Mouse (Mus musculus): ENCODE results near the gene Srbd1. TPM values are rescaled to one million over a fixed set of nuclear protein-coding genes. Genes with fewer than 3 reads are reported as not detected.
A peak's percentile ranks its signal among the peaks of the same experiment; 100 is the strongest.

The Srbd1 gene
- total RNA-seq (2014; fragmentation: Nextera tagmentation), result 26.7 and 30.1 TPM in 2 replicates
- 28.4 and 33.3 TPM in 2 replicates for total RNA-seq (2017)

DNA sequence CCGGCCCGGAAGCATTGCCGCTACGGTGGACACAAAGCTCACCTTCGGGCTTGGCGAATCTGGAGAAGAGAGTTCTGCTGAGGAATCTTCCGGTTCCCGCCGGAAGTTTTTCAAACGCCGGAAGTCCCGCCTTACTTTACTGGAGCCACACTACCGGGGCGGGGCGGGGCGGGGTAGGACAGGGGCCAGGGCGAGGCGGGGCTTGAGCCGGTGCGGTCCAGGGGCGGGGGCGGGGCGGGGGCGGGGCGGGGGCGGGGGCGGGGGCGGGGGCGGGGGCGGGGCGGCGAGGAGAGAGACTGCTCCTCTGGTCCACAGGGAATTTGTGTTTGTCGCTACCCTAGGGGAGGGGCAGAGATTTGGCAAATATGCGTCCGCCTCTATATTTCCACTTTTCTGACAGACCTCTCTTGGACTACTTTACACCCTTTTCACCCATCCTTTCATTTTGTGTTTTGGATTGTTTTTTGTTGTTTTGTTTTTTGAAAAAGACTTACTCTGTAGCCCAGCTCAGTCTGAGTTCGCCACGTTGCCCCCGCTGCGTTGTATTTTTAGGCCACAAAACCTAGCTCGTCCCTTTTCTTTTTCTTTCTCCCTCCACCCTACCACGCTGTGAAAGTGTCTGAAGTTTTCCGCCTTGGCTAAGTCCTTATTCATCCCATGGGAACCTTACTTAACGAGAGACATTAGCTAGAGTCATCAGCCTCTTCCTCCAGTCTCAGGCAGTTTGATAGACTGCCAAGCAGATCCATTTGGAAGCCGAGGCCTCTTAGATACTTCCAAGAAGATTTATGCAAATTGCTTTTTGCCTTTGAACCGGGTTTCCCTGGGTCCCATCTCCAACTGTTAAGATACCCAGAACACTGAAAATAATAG lies at the start of gene Srbd1:
Gene Srbd1 (minus strand): TSS at position 97 of the 873 bp plus-strand sequence.
- peak; percentile 94 for ATAC-seq (replicated peaks; ENCODE audit: poor library complexity, severe bottlenecking)

DNA sequence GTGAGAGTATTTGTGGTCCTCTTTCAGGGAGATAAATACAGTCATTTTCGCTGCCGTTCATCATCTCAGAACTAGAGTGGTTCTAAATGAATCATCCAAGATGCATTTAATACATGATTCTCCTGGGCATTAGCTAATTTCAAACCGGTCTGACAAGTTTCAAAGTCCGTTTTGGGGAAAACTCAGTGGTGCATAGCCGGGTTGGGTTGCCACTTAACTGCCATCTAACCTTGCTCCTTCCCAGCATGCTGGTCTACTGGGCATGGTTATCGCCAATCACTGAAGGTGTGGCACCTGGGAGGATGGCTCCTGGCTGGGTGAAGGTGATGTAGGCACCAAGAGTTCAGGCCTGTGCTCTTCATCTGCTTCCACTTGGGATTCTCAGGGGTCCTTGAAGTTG lies 49.0 kb upstream of the Srbd1 start:
- no peak for ATAC-seq (replicated peaks; ENCODE audit: poor library complexity, severe bottlenecking)

DNA sequence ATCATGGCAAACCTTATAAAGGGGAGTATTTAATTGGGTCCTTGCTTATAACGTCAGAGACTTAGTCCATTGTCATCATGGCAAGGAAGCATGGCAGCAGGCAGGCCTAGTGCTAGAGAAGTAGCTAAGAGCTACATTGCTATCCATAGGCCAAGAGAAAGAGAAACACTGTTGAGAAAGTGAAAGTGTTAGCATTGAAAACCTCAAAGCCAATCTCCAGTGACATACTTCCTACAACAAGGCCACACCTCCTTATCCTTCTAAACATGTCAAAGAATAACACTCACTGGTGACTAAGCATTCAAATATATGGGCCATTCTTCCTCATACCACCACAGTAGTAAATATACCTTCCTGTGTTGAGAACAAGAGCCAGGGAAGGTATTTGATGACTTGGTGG lies 42.8 kb upstream of the Srbd1 start:
- peak; percentile 77 for ATAC-seq (replicated peaks; ENCODE audit: poor library complexity, severe bottlenecking)

DNA sequence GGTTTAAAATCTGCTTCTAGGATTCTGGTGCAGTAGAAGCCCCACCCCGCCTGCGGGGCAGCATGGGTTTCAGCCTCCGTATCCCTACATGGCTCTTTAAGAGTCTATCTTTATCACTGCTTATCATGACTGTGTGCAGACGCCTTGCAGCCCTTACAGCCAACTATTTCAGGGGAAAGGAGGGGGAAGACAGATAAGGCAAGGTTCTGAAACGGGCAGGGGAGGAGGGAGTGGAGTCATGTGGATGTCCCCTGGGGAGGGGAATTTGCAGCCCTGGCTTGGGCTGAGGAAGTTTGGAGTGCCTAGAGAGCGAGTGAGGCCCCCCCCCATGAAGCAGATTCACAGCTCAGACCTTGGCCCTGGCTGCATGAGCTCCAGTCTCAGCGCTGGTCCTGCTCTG lies 40.6 kb upstream of the Srbd1 start:
- peak; percentile 20 for ATAC-seq (replicated peaks; ENCODE audit: poor library complexity, severe bottlenecking)

DNA sequence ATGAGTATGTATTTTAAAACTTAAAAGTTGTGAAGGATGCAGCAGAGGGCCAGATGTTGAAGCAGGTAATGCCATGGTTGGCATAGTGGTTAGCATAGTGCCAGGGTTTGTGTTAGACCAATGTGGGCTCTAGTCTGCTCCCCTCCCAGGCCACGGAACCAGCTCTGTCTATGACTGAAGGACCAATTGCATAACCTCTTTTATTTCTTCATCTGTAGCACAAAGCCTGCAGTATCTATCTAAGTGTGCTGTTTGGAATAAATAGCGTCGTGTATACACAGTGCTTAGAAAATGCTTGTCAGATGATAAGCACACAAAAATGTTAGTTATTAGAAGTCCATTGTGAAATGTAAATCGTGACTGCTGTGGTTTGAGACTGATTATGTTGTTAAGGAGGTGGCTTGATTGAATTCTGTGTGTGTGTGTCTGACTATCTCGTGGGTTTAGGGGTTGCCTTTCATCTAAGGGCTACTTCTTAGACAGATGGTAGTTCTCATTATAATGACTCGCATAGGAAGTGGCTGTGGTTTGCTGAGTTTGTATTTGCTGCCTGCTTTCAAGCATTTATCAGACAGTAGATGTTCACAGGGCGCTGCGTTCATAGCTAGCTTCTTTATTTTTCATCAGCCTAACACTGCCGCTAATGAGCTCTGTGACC lies 39.7 kb upstream of the Srbd1 start:
- ATAC-seq (replicated peaks; ENCODE audit: poor library complexity, severe bottlenecking), result peak; percentile 55

DNA sequence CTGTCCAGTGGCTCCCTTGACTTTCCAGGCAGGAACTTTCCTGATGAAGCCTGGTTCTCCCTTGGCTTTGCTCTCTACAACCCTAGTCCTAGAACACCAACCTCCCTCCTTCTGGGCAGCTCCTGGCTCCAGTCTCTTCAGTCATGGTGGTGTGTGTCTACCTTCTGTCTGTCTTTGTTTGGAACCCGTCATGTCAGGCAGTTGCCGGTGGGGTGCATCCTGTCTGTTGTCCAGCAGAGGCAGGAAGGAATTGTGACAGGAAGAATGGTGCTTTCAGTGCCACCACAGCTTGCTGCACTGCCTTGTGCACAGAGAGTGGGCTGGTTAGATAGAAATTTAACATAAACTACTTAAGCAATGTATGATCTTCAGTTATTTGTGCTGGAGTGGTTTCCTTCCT lies 38.8 kb upstream of the Srbd1 start:
- peak; percentile 23 for ATAC-seq (replicated peaks; ENCODE audit: poor library complexity, severe bottlenecking)

DNA sequence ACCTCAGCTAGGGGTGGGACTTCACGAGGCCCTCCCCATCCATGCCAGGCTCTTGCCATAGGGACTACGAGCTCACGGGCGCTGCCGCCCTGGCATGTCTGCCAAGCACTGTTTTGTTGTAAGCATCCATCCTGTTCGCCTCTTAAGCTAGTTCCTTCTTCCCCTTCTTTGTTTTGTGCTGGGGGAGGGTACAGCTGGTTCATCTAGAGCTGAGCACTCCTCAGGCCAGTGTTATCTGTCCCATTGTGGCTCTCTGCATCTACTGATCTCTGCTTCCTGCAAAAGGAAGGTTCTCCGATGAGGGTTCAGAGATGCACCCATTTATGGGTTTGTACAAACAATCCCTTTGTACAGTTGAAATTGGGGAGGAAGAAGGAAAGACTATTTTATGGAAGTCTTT lies 31.7 kb upstream of the Srbd1 start:
- ATAC-seq (replicated peaks; ENCODE audit: poor library complexity, severe bottlenecking), result peak; percentile 35; the same call in 1 of the 2 replicates

DNA sequence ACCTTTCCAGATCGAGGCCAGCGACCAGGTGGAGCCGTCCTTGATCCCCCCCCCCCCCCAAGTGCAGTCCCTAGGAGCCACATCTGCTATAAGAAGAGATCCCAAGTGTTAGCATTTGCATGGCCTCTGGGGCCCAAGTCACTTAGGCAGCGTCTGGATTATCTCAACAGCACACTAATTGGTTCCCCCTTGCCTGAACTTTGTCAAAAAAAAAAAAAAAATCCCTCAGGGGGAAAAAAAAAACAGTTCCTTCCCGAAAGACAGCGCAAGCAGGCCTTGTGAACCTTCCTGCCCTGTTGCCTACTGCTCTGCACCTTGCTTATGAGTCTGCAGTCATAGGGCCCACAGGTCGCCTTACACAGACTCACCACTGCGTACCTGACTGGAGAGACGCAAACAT lies 30.5 kb upstream of the Srbd1 start:
- ATAC-seq (replicated peaks; ENCODE audit: poor library complexity, severe bottlenecking), result no peak

DNA sequence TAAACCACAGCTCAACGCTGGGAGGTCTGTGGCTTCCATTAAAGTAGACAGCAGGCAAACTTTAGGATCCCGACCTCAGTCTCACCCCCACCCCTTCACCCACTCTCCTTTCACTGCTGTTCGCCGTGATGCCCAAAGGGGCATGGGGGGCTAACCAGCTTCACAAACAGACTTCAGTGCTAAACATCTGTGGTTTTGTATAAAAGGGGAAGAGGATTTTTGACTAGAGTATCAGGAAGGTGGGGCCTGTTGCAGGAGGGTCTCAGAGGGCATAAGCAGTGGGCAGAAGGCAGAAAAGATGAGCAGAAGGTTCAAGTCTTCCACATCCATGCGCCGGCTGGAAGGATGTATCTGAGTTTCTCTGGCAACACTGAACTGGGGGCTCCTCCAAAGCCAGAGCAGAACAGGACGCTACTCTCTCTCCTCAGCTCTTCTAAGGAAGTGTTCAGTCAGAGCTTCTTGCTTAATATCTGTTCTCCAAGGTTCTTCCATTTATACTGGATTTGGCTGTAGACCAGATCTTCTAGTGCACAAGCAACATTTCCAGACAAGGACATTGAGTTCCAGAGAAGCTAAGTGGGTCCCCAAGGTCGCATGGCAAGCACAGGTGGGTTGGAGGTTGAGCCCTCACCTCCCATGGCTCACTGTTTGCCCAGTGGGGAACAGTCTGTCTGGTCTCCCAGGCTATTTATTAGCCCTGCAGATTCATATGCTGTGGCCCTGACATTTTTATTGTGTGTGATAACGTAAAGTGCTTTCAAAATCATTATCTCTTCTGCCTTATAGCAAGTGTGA lies 25.4 kb upstream of the Srbd1 start:
- ATAC-seq (replicated peaks; ENCODE audit: poor library complexity, severe bottlenecking), result peak; percentile 40

DNA sequence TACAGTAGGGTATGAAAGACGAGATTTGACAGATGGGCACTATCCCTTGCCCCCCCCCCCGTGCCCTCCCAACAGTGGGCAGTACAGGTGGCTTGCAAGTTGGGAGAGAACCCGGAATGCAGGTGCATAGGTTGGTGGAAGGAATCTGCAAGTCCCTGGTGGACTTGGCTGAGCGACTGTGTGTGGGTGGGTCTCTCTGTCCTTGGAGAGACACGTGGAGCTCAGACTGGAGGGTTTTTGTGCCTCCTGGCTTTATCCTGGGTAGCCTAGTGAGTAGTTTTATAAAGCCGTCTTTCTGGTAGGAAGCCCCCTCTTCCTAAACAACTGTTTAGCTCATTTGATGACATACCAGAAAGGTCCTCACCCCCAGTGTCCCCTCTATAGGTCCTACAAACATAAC lies 24.1 kb upstream of the Srbd1 start:
- no peak for ATAC-seq (replicated peaks; ENCODE audit: poor library complexity, severe bottlenecking)

DNA sequence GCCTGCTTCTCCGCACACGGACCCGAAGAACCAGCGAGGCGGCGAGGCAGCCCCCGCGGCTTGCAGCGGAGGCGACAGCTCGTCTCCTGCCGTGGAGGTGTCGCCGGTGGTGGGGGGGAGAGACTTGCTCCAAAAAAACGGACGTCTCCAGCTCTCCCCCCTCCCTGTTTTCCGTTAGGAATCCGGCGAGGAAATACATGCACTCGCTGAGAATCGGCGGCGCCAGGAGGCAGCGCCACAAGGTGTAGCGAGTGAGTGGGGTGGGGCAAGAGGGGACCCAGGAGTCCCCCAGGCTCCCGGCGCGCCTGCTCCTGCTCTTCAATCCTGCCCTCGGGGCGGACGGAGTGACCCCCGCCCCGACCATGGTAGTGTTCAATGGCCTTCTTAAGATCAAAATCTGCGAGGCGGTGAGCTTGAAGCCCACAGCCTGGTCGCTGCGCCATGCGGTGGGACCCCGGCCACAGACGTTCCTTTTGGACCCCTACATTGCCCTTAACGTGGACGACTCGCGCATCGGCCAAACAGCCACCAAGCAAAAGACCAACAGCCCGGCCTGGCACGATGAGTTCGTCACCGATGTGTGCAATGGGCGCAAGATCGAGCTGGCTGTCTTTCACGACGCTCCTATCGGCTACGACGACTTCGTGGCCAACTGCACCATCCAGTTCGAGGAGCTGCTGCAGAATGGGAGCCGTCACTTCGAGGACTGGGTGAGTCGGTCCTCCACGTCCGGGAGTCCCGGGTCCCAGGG lies 23.4 kb upstream of the Srbd1 start:
- ATAC-seq (replicated peaks; ENCODE audit: poor library complexity, severe bottlenecking), result no peak

DNA sequence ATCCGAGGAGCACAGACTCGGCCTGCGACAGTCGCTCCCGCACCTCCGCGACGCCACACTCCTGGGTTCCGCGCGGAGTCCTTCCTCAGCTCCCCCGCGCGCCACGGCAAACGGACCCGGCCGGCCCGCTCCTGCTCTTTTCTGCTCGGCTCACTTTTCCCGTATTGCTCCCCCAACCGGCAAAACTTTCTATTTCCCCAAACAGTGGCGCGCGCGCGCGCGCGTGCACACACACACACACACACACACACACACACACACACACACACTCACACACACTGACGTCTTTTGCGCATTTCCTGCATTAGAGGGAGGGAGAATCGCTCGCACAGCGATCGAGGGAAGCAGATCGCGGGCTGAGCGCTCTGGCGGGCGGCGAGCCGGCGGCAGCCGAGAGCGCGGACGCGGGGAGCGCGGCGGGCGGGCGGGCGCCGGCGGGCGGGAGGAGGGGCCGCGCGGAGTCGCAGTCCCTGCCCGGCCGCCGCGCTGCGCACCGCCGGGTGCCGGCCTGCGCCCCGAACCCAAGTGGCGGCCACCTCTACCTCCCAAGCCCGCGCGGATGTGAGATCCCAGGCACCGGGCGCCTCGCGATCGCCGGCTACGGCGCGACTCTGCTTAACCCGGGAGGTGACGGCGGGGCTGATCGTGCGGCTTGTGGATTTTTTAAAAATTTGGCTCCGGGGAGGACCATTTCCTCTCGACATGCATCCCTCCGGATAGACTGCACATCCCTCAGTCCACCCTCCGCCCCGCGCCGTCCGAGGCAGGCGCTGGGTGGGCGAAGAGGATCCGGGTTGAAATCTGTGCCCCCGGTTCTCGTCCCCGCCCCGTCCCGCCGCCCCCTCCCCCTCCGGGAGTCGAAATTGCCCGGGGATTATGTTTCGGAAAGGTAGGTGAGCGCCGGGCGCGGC lies 22.6 kb upstream of the Srbd1 start, which contains the start of gene Prkce:
Gene Prkce (plus strand): TSS at position 466 of the 911 bp plus-strand sequence.
- peak; percentile 54 for ATAC-seq (replicated peaks; ENCODE audit: poor library complexity, severe bottlenecking)

DNA sequence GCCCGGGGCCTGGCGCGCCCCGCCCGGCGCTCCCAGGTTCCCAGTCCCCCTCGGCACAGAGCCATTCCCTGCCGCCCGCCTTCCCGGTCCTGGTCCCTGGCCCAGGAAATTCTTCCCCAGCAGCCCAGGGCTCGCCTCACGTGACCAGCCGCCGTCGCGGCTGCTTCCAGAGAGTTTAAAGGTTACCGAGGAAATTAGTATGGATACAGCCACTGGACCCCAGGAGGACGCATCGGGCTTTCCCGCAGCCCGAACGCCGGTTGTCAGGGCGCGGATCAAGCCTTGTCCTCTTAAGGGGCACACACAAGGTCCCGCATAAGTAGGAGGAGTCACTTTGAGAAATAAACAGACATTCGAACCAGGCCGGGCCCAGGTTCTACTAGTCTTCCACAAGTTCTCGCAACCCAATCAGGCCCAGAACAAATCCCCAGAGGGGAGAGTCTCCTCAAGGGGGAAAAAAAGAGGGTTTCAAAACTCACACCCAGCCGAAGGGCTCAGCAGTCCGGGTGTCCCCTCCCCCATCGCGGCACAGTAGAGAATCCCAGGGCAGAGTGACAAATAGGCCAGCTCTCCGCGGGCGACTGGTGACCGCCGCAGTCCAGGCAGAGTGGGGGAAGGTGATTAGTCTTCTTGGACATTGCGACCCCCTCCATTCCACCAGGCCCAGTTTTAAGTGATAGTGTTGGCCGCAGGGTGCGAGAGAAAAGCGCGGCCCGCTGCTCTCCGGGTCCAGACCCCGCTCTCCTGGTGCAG lies 21.8 kb upstream of the Srbd1 start:
- peak; percentile 6 for ATAC-seq (replicated peaks; ENCODE audit: poor library complexity, severe bottlenecking)

DNA sequence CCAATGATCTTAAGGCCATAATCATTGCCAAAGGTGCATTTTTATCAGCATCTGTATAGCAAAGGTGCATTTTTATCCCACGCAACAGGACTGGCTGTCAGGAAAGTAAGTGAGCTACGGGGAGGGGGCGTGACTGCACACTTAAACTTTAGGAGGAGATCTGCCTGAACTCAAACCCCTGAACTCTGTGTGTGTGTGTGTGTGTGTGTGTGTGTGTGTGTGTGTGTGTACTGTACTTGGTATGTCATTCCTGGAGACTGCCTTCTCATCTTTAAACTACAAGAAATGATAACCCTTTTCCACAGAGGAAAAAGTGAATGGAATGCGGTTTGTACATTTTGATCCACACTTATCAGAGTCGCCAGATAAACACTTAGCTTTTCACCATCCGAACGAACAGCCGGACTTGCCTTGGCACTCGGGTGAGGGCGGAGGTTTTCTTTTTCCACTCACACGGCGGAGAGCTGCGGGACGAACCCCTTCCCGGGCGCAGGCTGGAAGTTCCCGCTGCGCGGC lies 21.1 kb upstream of the Srbd1 start:
- ATAC-seq (replicated peaks; ENCODE audit: poor library complexity, severe bottlenecking), result no peak

DNA sequence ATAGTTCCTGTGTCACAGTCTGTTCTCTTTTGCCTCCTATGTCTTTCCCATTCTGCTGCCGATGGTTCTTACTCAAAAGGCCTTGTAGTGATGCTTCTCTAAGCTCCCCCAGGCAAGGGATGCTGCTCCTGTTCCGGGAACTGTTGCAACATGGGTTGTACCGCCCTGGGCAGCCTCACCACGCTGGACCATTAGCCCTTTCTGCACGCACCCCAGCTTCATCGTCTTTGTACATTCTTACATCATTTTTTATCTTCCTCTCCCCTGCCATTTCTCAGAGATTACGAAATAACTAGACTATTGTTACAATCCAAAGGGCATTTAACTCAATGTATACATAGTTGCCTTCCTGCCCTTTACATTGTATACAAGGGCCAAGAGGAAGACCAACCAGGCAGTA lies 19.4 kb upstream of the Srbd1 start:
- ATAC-seq (replicated peaks; ENCODE audit: poor library complexity, severe bottlenecking), result peak; percentile 57

DNA sequence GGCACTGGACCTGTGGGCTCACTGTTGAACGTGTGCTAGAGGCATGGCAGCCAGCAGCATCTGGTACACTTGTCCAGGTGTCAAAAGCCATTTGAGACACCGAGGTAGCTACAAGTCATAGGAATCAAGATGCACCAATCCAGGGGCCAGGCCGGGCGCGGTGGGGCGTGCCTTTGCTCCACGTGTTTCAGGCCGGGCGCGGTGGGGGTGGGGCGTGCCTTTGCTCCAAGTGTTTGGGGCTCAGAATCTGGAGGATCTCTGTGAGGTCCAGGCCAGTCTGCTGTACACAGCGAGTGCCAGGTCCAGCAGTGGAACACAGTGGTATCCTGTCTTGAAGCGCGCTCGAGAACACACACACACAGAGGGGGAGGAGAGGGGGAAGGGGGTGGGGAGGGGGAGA lies 17.7 kb upstream of the Srbd1 start:
- no peak for ATAC-seq (replicated peaks; ENCODE audit: poor library complexity, severe bottlenecking)

DNA sequence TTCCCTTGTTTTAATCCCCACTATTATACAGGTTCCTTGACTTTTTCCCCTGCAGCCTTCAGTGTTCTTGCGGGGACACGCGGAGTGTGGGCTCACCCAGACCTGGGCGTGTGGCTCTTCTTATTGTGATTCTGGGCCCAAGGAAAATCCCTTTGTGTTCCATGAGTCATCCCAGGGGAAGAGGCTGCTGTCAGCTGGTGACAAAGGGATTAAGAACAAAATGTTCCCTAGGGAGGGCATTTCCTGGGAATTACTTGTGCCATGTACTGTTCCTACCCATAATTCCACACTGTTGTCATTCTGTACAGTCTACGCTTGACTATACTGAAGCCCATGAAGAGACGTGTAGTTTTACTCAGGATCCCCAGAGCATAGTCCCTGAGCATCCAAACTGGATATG lies 12.0 kb upstream of the Srbd1 start:
- ATAC-seq (replicated peaks; ENCODE audit: poor library complexity, severe bottlenecking), result no peak

DNA sequence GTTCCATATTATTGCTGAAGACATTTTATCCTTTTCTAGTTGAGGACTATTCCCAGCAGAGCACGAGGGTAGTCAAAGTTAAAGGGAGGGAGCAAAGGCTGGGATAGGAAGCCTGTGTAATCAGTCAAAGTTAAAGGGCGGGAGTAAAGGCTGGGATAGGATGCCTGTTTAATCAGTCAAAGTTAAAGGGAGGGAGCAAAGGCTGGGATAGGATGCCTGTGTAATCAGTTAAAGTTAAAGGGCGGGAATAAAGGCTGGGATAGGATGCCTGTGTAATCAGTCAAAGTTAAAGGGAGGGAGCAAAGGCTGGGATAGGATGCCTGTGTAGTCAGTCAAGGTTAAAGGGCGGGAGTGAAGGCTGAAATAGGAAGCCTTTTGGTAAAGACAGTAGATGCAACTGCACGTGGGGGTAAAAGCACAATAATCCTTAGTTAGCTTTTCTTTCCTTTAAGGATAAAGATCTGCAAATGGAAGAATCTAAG lies 5.9 kb upstream of the Srbd1 start:
- ATAC-seq (replicated peaks; ENCODE audit: poor library complexity, severe bottlenecking), result peak; percentile 98

Measured in granulocyte monocyte progenitor cell, adult 5-6 weeks (primary cell).